Comparison of ENCODE assay signal across 8 mouse cellular contexts in the genomic region with DNA sequence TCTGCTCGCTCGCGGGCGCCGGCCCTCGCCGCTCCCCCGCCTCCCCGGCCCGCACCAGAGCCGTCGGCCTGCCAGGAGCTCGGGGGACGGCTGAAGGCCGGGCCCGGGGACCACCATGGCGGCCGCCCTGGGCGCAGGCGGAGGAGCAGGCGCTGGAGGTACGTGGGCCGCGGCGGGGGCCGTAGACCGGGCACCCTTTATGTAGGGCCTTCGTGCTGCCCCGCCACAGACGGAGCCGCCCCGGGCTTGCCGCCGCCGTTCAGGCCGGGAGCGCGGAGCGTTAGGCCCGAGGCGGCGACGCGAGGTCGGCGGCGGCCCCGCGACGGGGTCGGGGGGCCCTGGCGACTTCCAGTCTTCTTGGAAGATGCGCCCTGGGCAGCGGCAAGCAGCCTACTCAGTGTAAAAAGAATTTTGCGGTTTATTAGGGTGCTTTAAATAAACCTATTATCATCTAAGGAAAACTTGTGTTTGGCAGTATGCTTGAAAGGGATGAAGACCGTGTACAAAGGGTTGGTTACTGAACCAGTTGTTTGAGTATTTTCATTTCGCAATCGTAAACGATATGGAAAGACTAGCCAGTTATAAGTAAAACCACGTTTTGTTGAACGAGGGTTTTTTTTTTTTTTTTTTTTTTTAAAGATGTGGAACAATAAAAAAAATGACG. TPM values are rescaled to one million over a fixed set of nuclear protein-coding genes. Genes with fewer than 3 reads are reported as not detected.
DNase-seq lines count a peak whose midpoint lies in the region; ATAC-seq and TF ChIP-seq lines count a peak whose summit lies in the region.

No protein-coding gene starts in this region.

- H3K4me2 ChIP-seq in heart, postnatal 0 days (ENCODE audit: low read depth, low read length) = peak overlapping the region; percentile 71
- H3K4me2 ChIP-seq in forebrain, postnatal 0 days (ENCODE audit: low read depth) = peak overlapping the region; percentile 52
- H3K4me2 ChIP-seq in liver, postnatal 0 days (ENCODE audit: low read depth, low read length) = peak overlapping the region; percentile 93

- no peaks in the 10 kb centered on the region for H3K27me3 ChIP-seq in heart, postnatal 0 days (ENCODE audit: control insufficient read depth, insufficient read depth, low read length)
- H3K27me3 ChIP-seq in Patski = no peaks in the 10 kb centered on the region
- no peaks in the 10 kb centered on the region for H3K27me3 ChIP-seq in forebrain, postnatal 0 days (ENCODE audit: insufficient read depth, low read length)
- no peaks in the 10 kb centered on the region for H3K27me3 ChIP-seq in liver, postnatal 0 days (ENCODE audit: insufficient read depth, low read length)

- TF ChIP-seq EP300 in heart, postnatal 0 days (IDR thresholded peaks at IDR 0.05; ENCODE audit: low read depth) = no peak
- no peak for TF ChIP-seq EP300 in liver, postnatal 0 days (IDR thresholded peaks at IDR 0.05; ENCODE audit: low read depth)

- H3K9ac ChIP-seq in heart, postnatal 0 days (replicated peaks; ENCODE audit: low read depth, low read length) = peak overlapping the region; percentile 100
- H3K9ac ChIP-seq in forebrain, postnatal 0 days = peak overlapping the region; percentile 97
- peak overlapping the region; percentile 100 for H3K9ac ChIP-seq in liver, postnatal 0 days (replicated peaks)

- H3K36me3 ChIP-seq in heart, postnatal 0 days (replicated peaks; ENCODE audit: control insufficient read depth, insufficient read depth, low read length) = 0 out of 2 replicates have a peak, but pooled peaks cover 5% of the 10 kb centered on the region
- H3K36me3 ChIP-seq in forebrain, postnatal 0 days (ENCODE audit: insufficient read depth) = no peaks in the 10 kb centered on the region
- H3K36me3 ChIP-seq in liver, postnatal 0 days (replicated peaks; ENCODE audit: insufficient read depth, low read length) = no peaks in the 10 kb centered on the region

- peak overlapping the region; percentile 100 for H3K4me3 ChIP-seq in heart, postnatal 0 days (ENCODE audit: low read depth, low read length)
- peak overlapping the region; percentile 94 for H3K4me3 ChIP-seq in forebrain, postnatal 0 days (ENCODE audit: low read depth, low read length)
- peak overlapping the region; percentile 98 for H3K4me3 ChIP-seq in liver, postnatal 0 days (ENCODE audit: low read depth, low read length)

- in situ Hi-C loops in Patski (cut with MboI; ENCODE audit: low pct_unique_long_range_greater_than_20kb) = no loop called here

- H3K9me3 ChIP-seq in heart, postnatal 0 days (replicated peaks; ENCODE audit: control insufficient read depth, low read length) = no peaks in the 10 kb centered on the region
- no peaks in the 10 kb centered on the region for H3K9me3 ChIP-seq in forebrain, postnatal 0 days (ENCODE audit: low read length)
- H3K9me3 ChIP-seq in liver, postnatal 0 days (ENCODE audit: low read length) = no peaks in the 10 kb centered on the region

- under 1% methylated on average over 53 of the region's 62 CpGs for WGBS in heart, postnatal 0 days
- under 1% methylated on average over 61 of the region's 62 CpGs for WGBS in forebrain, postnatal 0 days
- WGBS in liver, postnatal 0 days (ENCODE audit: insufficient replicate concordance) = under 1% methylated on average over 60 of the region's 62 CpGs

- CTCF ChIA-PET in Patski (lab: Charles Lee) = no interaction called here

- peak; percentile 52 for ATAC-seq in heart, postnatal 0 days (ENCODE audit: insufficient read depth, low read depth)
- peak; percentile 46 for ATAC-seq in Patski
- ATAC-seq in forebrain, postnatal 0 days = peak; percentile 67
- ATAC-seq in liver, postnatal 0 days = peak; percentile 58

- intact Hi-C loops in heart, postnatal 36 days (cut with DNase I) = loop anchor here (10.0 kb wide), 1 partner anchor 1247 kb away; a partner anchor contains a TSS

- peak overlapping the region; percentile 100 for H3K27ac ChIP-seq in heart, postnatal 0 days (ENCODE audit: low read depth)
- H3K27ac ChIP-seq in forebrain, postnatal 0 days (ENCODE audit: low read depth, low read length) = peak overlapping the region; percentile 99
- H3K27ac ChIP-seq in liver, postnatal 0 days (ENCODE audit: low read depth) = peak overlapping the region; percentile 100

- DNase-seq in heart, postnatal 0 days (ENCODE audit: low spot score) = no peak
- DNase-seq in heart, postnatal 36 days = no peak
- DNase-seq in Patski (ENCODE audit: low read depth, low spot score) = no peak
- DNase-seq in forebrain, postnatal 0 days = peak; percentile 64
- no peak for DNase-seq in liver, postnatal 0 days
- no peak for DNase-seq in thymus, postnatal 10 days (ENCODE audit: low spot score in 2 of 2)
- DNase-seq in frontal cortex, postnatal 36 days (ENCODE audit: low spot score in 2 of 2) = no peak
- no peak for DNase-seq in urinary bladder, postnatal 36 days (ENCODE audit: low spot score in 2 of 2)

- H3K4me1 ChIP-seq in heart, postnatal 0 days (ENCODE audit: control insufficient read depth, insufficient read depth) = peaks cover 22% of the 10 kb centered on the region
- H3K4me1 ChIP-seq in forebrain, postnatal 0 days (ENCODE audit: insufficient read depth) = peaks cover 6% of the 10 kb centered on the region; the same call in 1 of the 2 replicates
- peaks cover 16% of the 10 kb centered on the region for H3K4me1 ChIP-seq in liver, postnatal 0 days (ENCODE audit: insufficient read depth)

- no peak for TF ChIP-seq CTCF in heart, postnatal 0 days (IDR thresholded peaks at IDR 0.05; ENCODE audit: low read depth)
- TF ChIP-seq CTCF in Patski (IDR thresholded peaks at IDR 0.05) = no peak
- no peak for TF ChIP-seq CTCF in forebrain, postnatal 0 days (IDR thresholded peaks at IDR 0.05; ENCODE audit: low read depth)
- TF ChIP-seq CTCF in liver, postnatal 0 days (IDR thresholded peaks at IDR 0.05; ENCODE audit: low read depth) = no peak

- POLR2A ChIA-PET in Patski (lab: Charles Lee) = interaction anchor here (0.6 to 1.3 kb wide), 2 partner anchors 9 to 14 kb away, joined by 3 to 4 read pairs; no protein-coding TSS in a partner anchor

RNA-seq across cellular contexts. Expression of a gene that starts 0.5 kb away (rescaled TPM):
- 16.6 and 17.1 TPM in 2 replicates for total RNA-seq in heart, postnatal 0 days (2014; rRNA removed; ENCODE audit: low replicate concordance)
- 6.4 and 6.6 TPM in 2 replicates for polyA plus RNA-seq in heart, postnatal 0 days (2015; fragmentation: Nextera tagmentation; extraction: Ambion mirVana)
- total RNA-seq in heart, postnatal 36 days (2021) = 10 to 100 TPM; 39.8 to 40.2 TPM
- polyA plus RNA-seq in Patski (2021) = 39.6 TPM
- total RNA-seq in forebrain, postnatal 0 days (2014; rRNA removed) = 25.9 and 41.7 TPM in 2 replicates
- polyA plus RNA-seq in forebrain, postnatal 0 days (2015; fragmentation: Nextera tagmentation; extraction: Ambion mirVana) = 11.4 and 12.5 TPM in 2 replicates
- polyA plus RNA-seq in liver, postnatal 0 days (2015; fragmentation: Nextera tagmentation; extraction: Ambion mirVana) = 4.4 and 5.4 TPM in 2 replicates
